Mouse (Mus musculus): Measurements from ENCODE around the gene Polr2j. TPM values are rescaled to one million over a fixed set of nuclear protein-coding genes. Genes with fewer than 3 reads are reported as not detected.

Polr2j gene
- polyA plus RNA-seq, 1 experiment, result 126 TPM

- Histone ChIP-seq H3K27ac (ENCODE audit: insufficient read depth, low read length) (no peak overlapping the region), H3K4me3 (ENCODE audit: insufficient read depth, low read length) (peak overlapping the region; percentile 57), H3K4me1 (ENCODE audit: control insufficient read depth, insufficient read depth, low read length) (peaks cover 2% of the 10 kb centered on the region; the same call in 1 of the 2 replicates)
- TF ChIP-seq CTCF (IDR thresholded peaks at IDR 0.05; ENCODE audit: extremely low read depth, insufficient read depth, low read length) (no peak), POLR2A (IDR thresholded peaks at IDR 0.05; ENCODE audit: extremely low read depth, insufficient read depth, low read length) (no peak)
These were observed 32.1 kb upstream of the Polr2j start for GRCm38 (mm10) chr5:136084144-136084881.

GRCm38 (mm10) chr5:136084891-136085651 lies 31.4 kb upstream of the Polr2j start:
- H3K4me1 ChIP-seq (ENCODE audit: control insufficient read depth, insufficient read depth, low read length), result peaks cover 2% of the 10 kb centered on the region; the same call in 1 of the 2 replicates
- TF ChIP-seq CTCF (IDR thresholded peaks at IDR 0.05; ENCODE audit: extremely low read depth, insufficient read depth, low read length), result no peak
- TF ChIP-seq POLR2A (IDR thresholded peaks at IDR 0.05; ENCODE audit: extremely low read depth, insufficient read depth, low read length), result no peak
- H3K4me3 ChIP-seq (ENCODE audit: insufficient read depth, low read length), result peak overlapping the region; percentile 57; the same call in 1 of the 2 replicates
- no peak overlapping the region for H3K27ac ChIP-seq (ENCODE audit: insufficient read depth, low read length)

GRCm38 (mm10) chr5:136086290-136086689 lies 30.1 kb upstream of the Polr2j start:
- peaks cover 2% of the 10 kb centered on the region; the same call in 1 of the 2 replicates for H3K4me1 ChIP-seq (ENCODE audit: control insufficient read depth, insufficient read depth, low read length)
- no peak overlapping the region for H3K4me3 ChIP-seq (ENCODE audit: insufficient read depth, low read length)
- no peak for TF ChIP-seq POLR2A (IDR thresholded peaks at IDR 0.05; ENCODE audit: extremely low read depth, insufficient read depth, low read length)
- TF ChIP-seq CTCF (IDR thresholded peaks at IDR 0.05; ENCODE audit: extremely low read depth, insufficient read depth, low read length), result no peak
- no peak overlapping the region for H3K27ac ChIP-seq (ENCODE audit: insufficient read depth, low read length)

- no peak for TF ChIP-seq POLR2A (IDR thresholded peaks at IDR 0.05; ENCODE audit: extremely low read depth, insufficient read depth, low read length)
- no peak for TF ChIP-seq CTCF (IDR thresholded peaks at IDR 0.05; ENCODE audit: extremely low read depth, insufficient read depth, low read length)
- no peak overlapping the region for H3K4me3 ChIP-seq (ENCODE audit: insufficient read depth, low read length)
- no peak overlapping the region for H3K27ac ChIP-seq (ENCODE audit: insufficient read depth, low read length)
- no peaks in the 10 kb centered on the region for H3K4me1 ChIP-seq (ENCODE audit: control insufficient read depth, insufficient read depth, low read length)
These were observed 27.4 kb upstream of the Polr2j start for GRCm38 (mm10) chr5:136088821-136089575.

GRCm38 (mm10) chr5:136091927-136092326 lies 24.5 kb upstream of the Polr2j start:
- H3K4me3 ChIP-seq (ENCODE audit: insufficient read depth, low read length), result no peak overlapping the region
- TF ChIP-seq CTCF (IDR thresholded peaks at IDR 0.05; ENCODE audit: extremely low read depth, insufficient read depth, low read length) (no peak), POLR2A (IDR thresholded peaks at IDR 0.05; ENCODE audit: extremely low read depth, insufficient read depth, low read length) (no peak)
- no peaks in the 10 kb centered on the region; the same call in 1 of the 2 replicates for H3K4me1 ChIP-seq (ENCODE audit: control insufficient read depth, insufficient read depth, low read length)
- H3K27ac ChIP-seq (ENCODE audit: insufficient read depth, low read length), result no peak overlapping the region

- TF ChIP-seq CTCF (IDR thresholded peaks at IDR 0.05; ENCODE audit: extremely low read depth, insufficient read depth, low read length) (no peak), POLR2A (IDR thresholded peaks at IDR 0.05; ENCODE audit: extremely low read depth, insufficient read depth, low read length) (no peak)
- no peaks in the 10 kb centered on the region; the same call in 1 of the 2 replicates for H3K4me1 ChIP-seq (ENCODE audit: control insufficient read depth, insufficient read depth, low read length)
- no peak overlapping the region for H3K4me3 ChIP-seq (ENCODE audit: insufficient read depth, low read length)
- H3K27ac ChIP-seq (ENCODE audit: insufficient read depth, low read length), result no peak overlapping the region
These were observed 22.0 kb upstream of the Polr2j start for GRCm38 (mm10) chr5:136094249-136095010.

- Histone ChIP-seq H3K27ac (ENCODE audit: insufficient read depth, low read length) (no peak overlapping the region), H3K4me3 (ENCODE audit: insufficient read depth, low read length) (no peak overlapping the region), H3K4me1 (ENCODE audit: control insufficient read depth, insufficient read depth, low read length) (no peaks in the 10 kb centered on the region; the same call in 1 of the 2 replicates)
- TF ChIP-seq POLR2A (IDR thresholded peaks at IDR 0.05; ENCODE audit: extremely low read depth, insufficient read depth, low read length) (no peak), CTCF (IDR thresholded peaks at IDR 0.05; ENCODE audit: extremely low read depth, insufficient read depth, low read length) (no peak)
These were observed 21.3 kb upstream of the Polr2j start for GRCm38 (mm10) chr5:136095089-136095488.

- Histone ChIP-seq H3K4me1 (ENCODE audit: control insufficient read depth, insufficient read depth, low read length) (no peaks in the 10 kb centered on the region; the same call in 1 of the 2 replicates), H3K4me3 (ENCODE audit: insufficient read depth, low read length) (no peak overlapping the region), H3K27ac (ENCODE audit: insufficient read depth, low read length) (no peak overlapping the region)
- TF ChIP-seq CTCF (IDR thresholded peaks at IDR 0.05; ENCODE audit: extremely low read depth, insufficient read depth, low read length), result no peak
- no peak for TF ChIP-seq POLR2A (IDR thresholded peaks at IDR 0.05; ENCODE audit: extremely low read depth, insufficient read depth, low read length)
These were observed 17.9 kb upstream of the Polr2j start for GRCm38 (mm10) chr5:136098536-136098935.
